In the genomic region with DNA sequence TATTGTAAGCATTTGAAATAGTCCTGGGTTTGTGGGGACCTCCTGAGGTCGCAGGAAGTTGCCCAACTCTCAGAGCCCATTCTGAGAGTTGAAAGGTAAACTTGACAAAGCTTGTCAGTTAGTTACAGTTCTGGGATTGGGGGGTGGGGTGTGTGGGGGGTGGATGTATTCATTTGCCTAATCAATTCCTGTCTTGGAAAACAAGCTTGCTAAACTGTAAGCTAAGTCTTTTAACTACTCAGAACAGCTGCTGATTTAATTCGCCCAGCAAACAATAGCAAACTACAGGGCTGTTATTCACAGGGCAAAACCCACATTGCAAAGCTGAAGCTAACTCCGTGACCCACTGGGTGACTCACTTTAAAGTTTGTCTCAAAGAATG, we compare ENCODE assay signal across 10 mouse cellular contexts.
DNase-seq lines count a peak whose midpoint lies in the region; ATAC-seq and TF ChIP-seq lines count a peak whose summit lies in the region.
"Had no signal": no experiment of that assay in that cellular context is flagged by ENCODE, and none has a peak within 500 bp of the region (broad histone marks: within the 10 kb centered on the region; RNA-seq: fewer than 3 reads in every experiment).

No protein-coding gene starts in this region.

- H3K9ac ChIP-seq in hindbrain, embryonic 11.5 days (ENCODE audit: low read depth, low read length): no peak overlapping the region
- H3K9ac ChIP-seq in hindbrain, embryonic 14.5 days: no peak overlapping the region
- H3K9ac ChIP-seq in liver, embryonic 11.5 days (ENCODE audit: low read depth, low read length): peak overlapping the region; percentile 51
- H3K9ac ChIP-seq: hindbrain, embryonic 15.5 days had no signal

- ATAC-seq in hindbrain, embryonic 11.5 days (ENCODE audit: low FRiP score): peak; percentile 16; the same call in 1 of the 2 replicates
- ATAC-seq in hindbrain, embryonic 14.5 days (ENCODE audit: low FRiP score): no peak
- peak; percentile 33; the same call in 1 of the 2 replicates for ATAC-seq in liver, embryonic 11.5 days (replicated peaks; ENCODE audit: low FRiP score)
- ATAC-seq in activated CD4-positive, CD25-positive, alpha-beta regulatory T cell, adult 4 months: no peak

- WGBS in hindbrain, embryonic 11.5 days: 6% methylated on average over 3 of the region's 3 CpGs
- WGBS in hindbrain, embryonic 14.5 days: 8% methylated on average over 3 of the region's 3 CpGs
- 20% methylated on average over 3 of the region's 3 CpGs for WGBS in liver, embryonic 11.5 days

- H3K9me3 ChIP-seq in hindbrain, embryonic 11.5 days (ENCODE audit: control insufficient read depth, low read length): no peaks in the 10 kb centered on the region
- H3K9me3 ChIP-seq in hindbrain, embryonic 14.5 days (ENCODE audit: control insufficient read depth, low read length): no peaks in the 10 kb centered on the region
- H3K9me3 ChIP-seq in E14TG2a.4 (ENCODE audit: low read length): no peaks in the 10 kb centered on the region
- no peaks in the 10 kb centered on the region for H3K9me3 ChIP-seq in liver, embryonic 11.5 days (ENCODE audit: control insufficient read depth, low read length)
- H3K9me3 ChIP-seq: hindbrain, embryonic 15.5 days had no signal

- no peak for DNase-seq in hindbrain, embryonic 11.5 days (ENCODE audit: low spot score)
- DNase-seq in hindbrain, embryonic 14.5 days (ENCODE audit: low spot score): no peak
- DNase-seq in ZHBTc4 (ENCODE audit: low read depth, low spot score): peak; percentile 70
- DNase-seq in liver, embryonic 11.5 days (ENCODE audit: low spot score): no peak
- no peak for DNase-seq in left cerebral cortex, postnatal 36 days (ENCODE audit: low spot score in 2 of 2)
- DNase-seq: right cerebral cortex, postnatal 4 days; thymus, postnatal 14 days had no signal

- no peaks in the 10 kb centered on the region for H3K36me3 ChIP-seq in hindbrain, embryonic 11.5 days (ENCODE audit: control insufficient read depth, insufficient read depth, low read length)
- no peaks in the 10 kb centered on the region for H3K36me3 ChIP-seq in hindbrain, embryonic 14.5 days (replicated peaks; ENCODE audit: control insufficient read depth, insufficient read depth)
- H3K36me3 ChIP-seq in E14TG2a.4 (ENCODE audit: insufficient read depth, low read length): no peaks in the 10 kb centered on the region
- H3K36me3 ChIP-seq in liver, embryonic 11.5 days (ENCODE audit: control insufficient read depth, insufficient read depth, low read length): no peaks in the 10 kb centered on the region
- H3K36me3 ChIP-seq: hindbrain, embryonic 15.5 days had no signal

- intact Hi-C loops in left cerebral cortex, postnatal 36 days (cut with DNase I): no loop called here

- no peak overlapping the region for H3K4me2 ChIP-seq in hindbrain, embryonic 11.5 days (replicated peaks; ENCODE audit: low read depth, low read length)
- no peak overlapping the region for H3K4me2 ChIP-seq in hindbrain, embryonic 14.5 days (replicated peaks)
- peak overlapping the region; percentile 57 for H3K4me2 ChIP-seq in liver, embryonic 11.5 days
- H3K4me2 ChIP-seq: hindbrain, embryonic 15.5 days had no signal

- no peak overlapping the region for H3K4me3 ChIP-seq in hindbrain, embryonic 11.5 days (ENCODE audit: low read depth, low read length)
- no peak overlapping the region for H3K4me3 ChIP-seq in hindbrain, embryonic 14.5 days (replicated peaks; ENCODE audit: low read length)
- H3K4me3 ChIP-seq in E14TG2a.4 (replicated peaks; ENCODE audit: low read length): peak overlapping the region; percentile 73
- peak overlapping the region; percentile 22; the same call in 1 of the 2 replicates for H3K4me3 ChIP-seq in liver, embryonic 11.5 days (ENCODE audit: low read depth, low read length)
- H3K4me3 ChIP-seq: hindbrain, embryonic 15.5 days had no signal

- H3K27me3 ChIP-seq in hindbrain, embryonic 11.5 days (ENCODE audit: control insufficient read depth, insufficient read depth, low read length): no peaks in the 10 kb centered on the region
- H3K27me3 ChIP-seq in hindbrain, embryonic 14.5 days (ENCODE audit: control insufficient read depth, insufficient read depth, low read length): no peaks in the 10 kb centered on the region
- no peaks in the 10 kb centered on the region for H3K27me3 ChIP-seq in E14TG2a.4 (ENCODE audit: insufficient read depth, low read length)
- no peaks in the 10 kb centered on the region for H3K27me3 ChIP-seq in liver, embryonic 11.5 days (replicated peaks; ENCODE audit: control insufficient read depth, insufficient read depth, low read length)
- H3K27me3 ChIP-seq: hindbrain, embryonic 15.5 days had no signal

- H3K27ac ChIP-seq in hindbrain, embryonic 11.5 days (ENCODE audit: low read depth, low read length): 0 out of 2 replicates have a peak overlapping the region, but pooled peaks have one; percentile 6
- no peak overlapping the region for H3K27ac ChIP-seq in hindbrain, embryonic 14.5 days
- H3K27ac ChIP-seq in liver, embryonic 11.5 days (ENCODE audit: low read depth, low read length): peak overlapping the region; percentile 81; the same call in 1 of the 2 replicates
- H3K27ac ChIP-seq: hindbrain, embryonic 15.5 days had no signal

- H3K4me1 ChIP-seq in hindbrain, embryonic 11.5 days (replicated peaks; ENCODE audit: control insufficient read depth, insufficient read depth, low read length): peaks cover 9% of the 10 kb centered on the region
- peaks cover 12% of the 10 kb centered on the region; the same call in 1 of the 2 replicates for H3K4me1 ChIP-seq in hindbrain, embryonic 14.5 days (replicated peaks; ENCODE audit: control insufficient read depth, insufficient read depth, low read length)
- peaks cover 87% of the 10 kb centered on the region for H3K4me1 ChIP-seq in E14TG2a.4 (replicated peaks; ENCODE audit: low read depth, low read length)
- peaks cover 32% of the 10 kb centered on the region for H3K4me1 ChIP-seq in liver, embryonic 11.5 days (replicated peaks; ENCODE audit: control insufficient read depth, insufficient read depth, low read length)

- no peak for TF ChIP-seq CTCF in E14TG2a.4 (conservative IDR thresholded peaks at IDR 0.05; ENCODE audit: low read length)

Comparison
In these comparisons a context has a peak if more than half of its experiments do, and no peak if none do; other contexts are left out.
1. ATAC-seq: peak in hindbrain, embryonic 11.5 days (single experiment) and liver, embryonic 11.5 days (single experiment); none in hindbrain, embryonic 14.5 days (single experiment) and activated CD4-positive, CD25-positive, alpha-beta regulatory T cell, adult 4 months (single experiment).
2. H3K4me3 ChIP-seq: peak in E14TG2a.4 (single experiment) and liver, embryonic 11.5 days (single experiment); none in hindbrain, embryonic 11.5 days (single experiment) and hindbrain, embryonic 14.5 days (single experiment).